Mouse (Mus musculus): Measurements from ENCODE around the gene Aprt. TPM values are rescaled to one million over a fixed set of nuclear protein-coding genes. Genes with fewer than 3 reads are reported as not detected.

Gene Aprt
- polyA plus RNA-seq, 1 experiment, result 136 TPM

GRCm38 (mm10) chr8:122551265-122552051 is 25.3 kb downstream of the Aprt start, which contains the start of gene Piezo1:
Piezo1 (minus strand) TSS chr8:122551329.
- peak within 1 kb of the TSS; percentile 75 for H3K4me3 ChIP-seq (ENCODE audit: control insufficient read depth, insufficient read depth, low read length)
- 0 out of 2 replicates have a peak, but pooled peaks have one; percentile 28 for TF ChIP-seq POLR2A (IDR thresholded peaks at IDR 0.05; ENCODE audit: control insufficient read depth, extremely low read depth, insufficient read depth, low read length, poor library complexity)
- TF ChIP-seq CTCF (IDR thresholded peaks at IDR 0.05; ENCODE audit: borderline replicate concordance, control insufficient read depth, extremely low read depth, insufficient read depth, low read length, poor library complexity), result peak; percentile 100
- no peak within 1 kb of the TSS for H3K27ac ChIP-seq (ENCODE audit: control insufficient read depth, insufficient read depth, low read length)
- H3K36me3 ChIP-seq (ENCODE audit: control insufficient read depth, insufficient read depth, low read length), result no peaks in the 10 kb centered on the region
- peak; percentile 95 for DNase-seq
- 5% methylated on average over 56 of the region's 56 CpGs for WGBS
- peaks cover 44% of the 10 kb centered on the region for H3K4me1 ChIP-seq (replicated peaks; ENCODE audit: control insufficient read depth, insufficient read depth, low read length)
- H3K27me3 ChIP-seq (ENCODE audit: control insufficient read depth, insufficient read depth, low read length), result no peaks in the 10 kb centered on the region

- TF ChIP-seq CTCF (IDR thresholded peaks at IDR 0.05; ENCODE audit: borderline replicate concordance, control insufficient read depth, extremely low read depth, insufficient read depth, low read length, poor library complexity), result no peak
- TF ChIP-seq POLR2A (IDR thresholded peaks at IDR 0.05; ENCODE audit: control insufficient read depth, extremely low read depth, insufficient read depth, low read length, poor library complexity), result no peak
- DNase-seq, result no peak
- WGBS, result under 1% methylated on average over 40 of the region's 43 CpGs
- H3K4me1 ChIP-seq (replicated peaks; ENCODE audit: control insufficient read depth, insufficient read depth, low read length), result peaks cover 40% of the 10 kb centered on the region
- peak overlapping the region; percentile 75 for H3K4me3 ChIP-seq (ENCODE audit: control insufficient read depth, insufficient read depth, low read length)
- no peak overlapping the region for H3K27ac ChIP-seq (ENCODE audit: control insufficient read depth, insufficient read depth, low read length)
- H3K27me3 ChIP-seq (ENCODE audit: control insufficient read depth, insufficient read depth, low read length), result no peaks in the 10 kb centered on the region
- no peaks in the 10 kb centered on the region for H3K36me3 ChIP-seq (ENCODE audit: control insufficient read depth, insufficient read depth, low read length)
These were observed 25.8 kb downstream of the Aprt start for GRCm38 (mm10) chr8:122550995-122551264.

GRCm38 (mm10) chr8:122550234-122550994 is 26.3 kb downstream of the Aprt start:
- DNase-seq, result peak; percentile 51
- WGBS, result 1% methylated on average over 52 of the region's 52 CpGs
- no peaks in the 10 kb centered on the region for H3K36me3 ChIP-seq (ENCODE audit: control insufficient read depth, insufficient read depth, low read length)
- H3K4me3 ChIP-seq (ENCODE audit: control insufficient read depth, insufficient read depth, low read length), result peak overlapping the region; percentile 75
- H3K27ac ChIP-seq (ENCODE audit: control insufficient read depth, insufficient read depth, low read length), result no peak overlapping the region
- TF ChIP-seq POLR2A (IDR thresholded peaks at IDR 0.05; ENCODE audit: control insufficient read depth, extremely low read depth, insufficient read depth, low read length, poor library complexity), result no peak
- TF ChIP-seq CTCF (IDR thresholded peaks at IDR 0.05; ENCODE audit: borderline replicate concordance, control insufficient read depth, extremely low read depth, insufficient read depth, low read length, poor library complexity), result no peak
- H3K27me3 ChIP-seq (ENCODE audit: control insufficient read depth, insufficient read depth, low read length), result no peaks in the 10 kb centered on the region
- peaks cover 38% of the 10 kb centered on the region for H3K4me1 ChIP-seq (replicated peaks; ENCODE audit: control insufficient read depth, insufficient read depth, low read length)

GRCm38 (mm10) chr8:122548891-122549439 is 27.7 kb downstream of the Aprt start:
- no peak for DNase-seq
- Histone ChIP-seq H3K27me3 (ENCODE audit: control insufficient read depth, insufficient read depth, low read length) (no peaks in the 10 kb centered on the region), H3K27ac (ENCODE audit: control insufficient read depth, insufficient read depth, low read length) (peak overlapping the region; percentile 67; the same call in 1 of the 2 replicates), H3K4me1 (replicated peaks; ENCODE audit: control insufficient read depth, insufficient read depth, low read length) (peaks cover 36% of the 10 kb centered on the region), H3K4me3 (ENCODE audit: control insufficient read depth, insufficient read depth, low read length) (no peak overlapping the region), H3K36me3 (ENCODE audit: control insufficient read depth, insufficient read depth, low read length) (no peaks in the 10 kb centered on the region)
- TF ChIP-seq POLR2A (IDR thresholded peaks at IDR 0.05; ENCODE audit: control insufficient read depth, extremely low read depth, insufficient read depth, low read length, poor library complexity) (no peak), CTCF (IDR thresholded peaks at IDR 0.05; ENCODE audit: borderline replicate concordance, control insufficient read depth, extremely low read depth, insufficient read depth, low read length, poor library complexity) (no peak)
- WGBS, result 73% methylated on average over 3 of the region's 3 CpGs

- TF ChIP-seq CTCF (IDR thresholded peaks at IDR 0.05; ENCODE audit: borderline replicate concordance, control insufficient read depth, extremely low read depth, insufficient read depth, low read length, poor library complexity) (no peak), POLR2A (IDR thresholded peaks at IDR 0.05; ENCODE audit: control insufficient read depth, extremely low read depth, insufficient read depth, low read length, poor library complexity) (no peak)
- DNase-seq, result peak; percentile 21
- 19% methylated on average over 13 of the region's 13 CpGs for WGBS
- H3K27me3 ChIP-seq (ENCODE audit: control insufficient read depth, insufficient read depth, low read length), result no peaks in the 10 kb centered on the region
- H3K4me1 ChIP-seq (replicated peaks; ENCODE audit: control insufficient read depth, insufficient read depth, low read length), result peaks cover 36% of the 10 kb centered on the region
- no peaks in the 10 kb centered on the region for H3K36me3 ChIP-seq (ENCODE audit: control insufficient read depth, insufficient read depth, low read length)
- no peak overlapping the region for H3K4me3 ChIP-seq (ENCODE audit: control insufficient read depth, insufficient read depth, low read length)
- peak overlapping the region; percentile 67 for H3K27ac ChIP-seq (ENCODE audit: control insufficient read depth, insufficient read depth, low read length)
These were observed 28.4 kb downstream of the Aprt start for GRCm38 (mm10) chr8:122548331-122548730.

GRCm38 (mm10) chr8:122547815-122548214 is 28.9 kb downstream of the Aprt start:
- peak; percentile 42 for DNase-seq
- Histone ChIP-seq H3K4me1 (replicated peaks; ENCODE audit: control insufficient read depth, insufficient read depth, low read length) (peaks cover 36% of the 10 kb centered on the region), H3K36me3 (ENCODE audit: control insufficient read depth, insufficient read depth, low read length) (no peaks in the 10 kb centered on the region), H3K27ac (ENCODE audit: control insufficient read depth, insufficient read depth, low read length) (peak overlapping the region; percentile 67), H3K4me3 (ENCODE audit: control insufficient read depth, insufficient read depth, low read length) (no peak overlapping the region), H3K27me3 (ENCODE audit: control insufficient read depth, insufficient read depth, low read length) (no peaks in the 10 kb centered on the region)
- TF ChIP-seq POLR2A (IDR thresholded peaks at IDR 0.05; ENCODE audit: control insufficient read depth, extremely low read depth, insufficient read depth, low read length, poor library complexity) (no peak), CTCF (IDR thresholded peaks at IDR 0.05; ENCODE audit: borderline replicate concordance, control insufficient read depth, extremely low read depth, insufficient read depth, low read length, poor library complexity) (no peak)
- WGBS, result 4% methylated on average over 5 of the region's 5 CpGs
